Mouse (Mus musculus): ENCODE data around the gene Tenm4.
"Not testable (repeated sequence)": the region's sequence is repeated elsewhere in the genome, so short reads cannot be mapped to it uniquely, and the experiment has no call there.

The Tenm4 gene

DNA sequence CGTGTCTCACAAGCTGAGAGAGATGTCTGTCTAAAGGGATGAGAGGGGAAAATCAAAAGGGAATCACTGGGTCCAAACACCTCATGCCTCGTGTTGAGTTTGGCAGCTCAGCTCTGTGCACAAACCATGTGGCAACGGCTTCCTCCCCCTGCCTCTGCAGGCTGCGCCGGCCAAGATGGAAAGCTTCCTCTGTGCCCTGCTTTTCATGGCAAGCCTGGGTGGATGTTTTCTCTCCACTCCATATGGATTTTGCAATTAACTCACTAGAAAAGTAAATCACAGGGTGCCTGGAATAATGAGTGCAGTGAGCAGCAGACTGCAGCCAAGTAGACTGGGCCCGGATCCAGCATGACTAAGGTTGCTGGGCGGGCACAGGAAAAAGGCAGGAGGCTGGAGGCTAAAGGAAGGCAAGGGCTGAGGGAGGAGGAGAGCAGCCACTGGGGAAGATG, 404.2 kb downstream of the Tenm4 start:
- no peak for DNase-seq (ENCODE audit: low spot score)

DNA sequence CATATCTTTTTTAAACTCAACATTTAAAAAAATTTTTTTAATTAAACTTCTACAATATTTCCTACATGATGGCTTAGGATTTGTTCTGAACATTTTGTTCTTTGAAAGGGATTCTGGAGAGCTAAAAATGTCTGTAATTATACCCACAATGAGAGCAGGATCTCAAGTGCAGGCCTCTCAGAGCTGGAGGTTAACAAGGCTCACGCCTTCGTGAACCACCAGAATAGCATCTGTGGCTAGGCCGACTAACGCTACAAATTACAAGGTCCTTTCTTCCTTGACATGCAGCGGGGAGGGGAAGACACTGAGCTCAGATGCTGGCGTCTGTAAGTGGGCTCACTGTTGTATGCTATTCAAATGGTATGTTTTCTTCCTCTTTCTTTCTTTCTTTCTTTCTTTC, 411.7 kb downstream of the Tenm4 start:
- DNase-seq (ENCODE audit: low spot score) = peak; percentile 47

DNA sequence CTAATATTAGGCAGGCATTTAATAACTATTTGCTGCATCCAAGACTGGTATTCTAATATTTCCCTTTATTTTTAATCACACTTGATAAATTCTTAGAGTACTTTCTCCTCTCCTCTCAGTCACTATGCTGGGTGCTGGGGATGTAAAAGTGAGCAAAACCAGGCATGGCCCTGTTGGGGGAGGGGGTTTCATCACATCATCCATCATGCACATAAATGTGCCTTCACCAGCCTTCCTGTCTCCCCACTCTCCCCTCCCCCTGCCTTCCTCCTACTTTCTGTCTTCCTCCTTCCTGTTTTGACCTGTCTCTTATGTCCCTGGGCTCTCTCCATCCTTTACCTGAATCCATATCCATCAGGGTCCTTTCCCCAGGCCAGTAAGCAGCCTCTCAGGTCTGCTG, 416.4 kb downstream of the Tenm4 start:
- DNase-seq (ENCODE audit: low spot score) = peak; percentile 57

DNA sequence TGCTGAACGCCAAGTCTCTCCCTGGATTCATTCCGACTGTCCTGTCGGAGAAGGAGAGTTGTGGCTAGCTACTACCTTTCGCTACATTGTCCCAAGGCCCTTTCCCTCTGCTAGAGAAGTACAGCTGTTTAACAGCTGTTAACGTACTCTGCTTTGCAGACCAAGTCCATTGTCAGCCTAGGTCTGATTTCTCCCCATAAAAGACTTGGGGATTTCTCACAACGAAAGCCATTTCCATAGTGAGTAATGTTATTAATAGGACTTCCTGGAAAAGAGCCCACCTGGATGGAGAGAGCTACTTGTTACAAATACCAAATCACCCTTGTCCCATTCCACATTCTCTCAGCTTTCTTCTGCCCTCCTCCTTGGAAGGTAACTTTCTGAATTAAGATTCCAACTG, 417.5 kb downstream of the Tenm4 start:
- no peak for DNase-seq (ENCODE audit: low spot score)

DNA sequence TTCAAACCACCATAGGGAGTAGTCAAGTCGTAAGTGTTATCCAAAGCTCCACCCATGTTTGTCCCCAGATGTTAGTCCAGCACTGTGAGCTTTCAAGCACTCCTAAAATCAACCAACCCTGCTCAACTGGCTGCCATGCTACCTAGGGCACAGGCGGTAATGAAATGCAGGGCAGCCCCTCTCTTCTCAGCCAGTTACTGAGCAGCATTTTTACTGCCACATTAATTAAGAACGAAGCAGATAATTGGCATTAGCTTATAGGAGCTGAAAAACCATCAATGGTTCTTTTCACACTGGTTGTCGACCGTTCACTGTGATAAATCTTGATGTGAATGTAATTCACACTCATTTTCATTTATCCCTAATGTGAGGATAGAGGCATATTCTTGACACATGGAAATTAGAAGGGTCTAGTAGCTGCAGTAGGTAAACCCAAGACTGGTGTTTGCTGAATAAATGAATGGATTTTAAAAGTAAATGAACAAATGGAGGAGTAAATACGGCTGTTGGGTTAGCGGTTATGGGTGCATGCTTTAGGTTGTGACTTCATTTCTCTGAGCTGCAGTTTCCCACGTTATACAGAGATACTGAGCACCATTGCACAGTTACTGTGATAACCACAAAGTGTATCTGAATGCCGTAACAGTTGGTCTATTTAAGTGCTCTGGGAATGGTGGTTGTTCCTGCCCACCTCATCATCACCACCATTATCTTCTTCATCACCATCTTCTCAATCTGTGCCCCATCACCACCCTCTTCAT, 424.7 kb downstream of the Tenm4 start:
- DNase-seq (ENCODE audit: low spot score) = no peak

GRCm38 (mm10) chr7:96596402-96597195, 425.6 kb downstream of the Tenm4 start:
- DNase-seq (ENCODE audit: low spot score) = peak; percentile 70

DNA sequence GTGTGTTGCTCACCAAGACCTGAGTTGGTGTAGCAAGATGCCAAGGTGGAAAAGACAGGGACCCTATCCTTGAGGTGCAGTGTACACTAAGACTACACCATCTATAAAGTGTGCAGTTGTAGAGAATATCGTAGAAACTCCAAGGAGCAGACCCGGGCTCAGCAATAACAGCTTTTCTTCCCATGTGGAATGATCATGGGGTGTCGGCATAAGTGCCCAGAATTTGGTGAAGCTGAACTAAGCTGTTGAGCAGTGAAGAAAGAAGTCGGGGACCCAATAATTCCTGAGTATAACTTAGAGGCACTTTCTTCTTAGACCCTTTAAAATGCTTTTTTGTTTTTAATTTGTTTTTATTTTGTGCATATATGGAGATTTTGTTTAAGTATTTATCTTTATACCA, 426.8 kb downstream of the Tenm4 start:
- no peak for DNase-seq (ENCODE audit: low spot score)

DNA sequence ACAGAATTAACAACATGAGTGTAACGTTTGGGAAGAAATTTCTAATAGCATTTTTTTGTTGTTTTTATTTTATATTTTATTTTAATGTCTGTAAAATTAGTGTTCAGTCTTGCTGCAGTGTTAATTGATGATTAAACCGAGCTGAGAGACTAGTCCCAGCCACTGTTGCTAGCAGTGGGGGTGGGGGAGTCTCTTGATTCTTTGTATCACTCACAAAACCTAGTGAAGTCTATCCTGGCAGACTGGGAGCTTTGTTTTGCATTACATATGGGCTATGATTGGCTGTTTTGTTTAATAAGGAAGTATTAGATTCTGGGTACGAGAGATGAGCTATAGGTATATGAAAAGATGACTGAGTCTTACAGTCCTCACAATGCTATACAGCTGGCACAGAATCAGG, 428.0 kb downstream of the Tenm4 start:
- DNase-seq (ENCODE audit: low spot score) = no peak

DNA sequence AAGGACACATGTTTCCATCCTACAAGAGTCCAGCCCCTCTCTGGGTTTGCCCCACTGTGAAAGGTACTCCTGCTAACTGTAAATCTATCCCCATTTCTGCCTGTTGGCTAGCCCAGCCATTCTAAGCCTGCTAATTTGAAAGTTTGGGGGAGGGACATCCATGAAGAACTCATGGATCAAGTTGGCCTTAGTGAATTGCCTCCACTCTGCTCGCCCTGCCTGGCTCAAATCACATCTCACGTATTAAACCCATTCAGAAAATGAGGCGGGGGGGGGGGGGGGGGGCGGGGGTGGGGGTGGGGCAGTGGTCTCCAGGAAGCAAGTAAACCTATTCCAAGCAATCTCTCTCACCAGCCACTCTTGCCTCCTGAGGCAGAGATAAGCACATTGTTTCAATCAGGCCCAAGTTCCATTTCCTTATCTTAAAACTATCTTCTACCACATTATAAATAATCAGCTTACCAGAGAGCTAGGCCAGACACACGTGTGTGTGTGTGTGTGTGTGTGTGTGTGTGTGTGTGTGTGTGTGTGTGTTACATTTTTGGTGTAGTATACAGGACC, 429.4 kb downstream of the Tenm4 start:
- no peak for DNase-seq (ENCODE audit: low spot score)

DNA sequence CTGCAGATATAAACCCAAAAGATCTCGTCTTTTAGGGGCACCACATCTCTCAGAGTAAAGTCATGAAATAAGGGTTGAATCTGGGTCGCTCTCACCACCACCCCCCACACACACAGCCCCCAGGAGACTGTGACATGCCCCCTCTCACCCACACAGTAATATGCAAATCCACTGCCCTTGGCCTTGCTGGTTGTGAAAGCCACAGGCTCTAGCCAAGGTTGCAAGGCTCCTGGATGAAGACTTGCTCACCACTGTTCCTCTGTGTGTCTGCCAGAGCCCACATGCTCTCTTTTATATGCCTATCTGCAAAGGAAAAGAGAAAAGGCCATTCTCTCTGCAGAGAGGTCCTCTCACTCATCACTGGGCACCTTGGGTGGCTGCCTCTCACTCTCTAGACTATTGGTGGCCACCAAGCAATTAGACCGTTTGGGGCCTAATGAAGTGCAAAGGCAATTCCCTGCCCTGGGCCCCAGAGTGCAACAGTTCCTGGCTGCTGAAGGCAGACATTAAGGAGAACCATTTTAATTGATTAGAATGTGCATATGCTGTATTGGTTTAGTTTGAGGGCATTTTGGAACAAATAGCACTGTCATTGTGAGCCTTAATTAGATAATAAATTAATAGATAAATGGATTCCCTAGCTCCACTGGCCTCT, 433.2 kb downstream of the Tenm4 start:
- no peak for DNase-seq (ENCODE audit: low spot score)

GRCm38 (mm10) chr7:96605316-96605715, 434.3 kb downstream of the Tenm4 start:
- DNase-seq (ENCODE audit: low spot score) = no peak

DNA sequence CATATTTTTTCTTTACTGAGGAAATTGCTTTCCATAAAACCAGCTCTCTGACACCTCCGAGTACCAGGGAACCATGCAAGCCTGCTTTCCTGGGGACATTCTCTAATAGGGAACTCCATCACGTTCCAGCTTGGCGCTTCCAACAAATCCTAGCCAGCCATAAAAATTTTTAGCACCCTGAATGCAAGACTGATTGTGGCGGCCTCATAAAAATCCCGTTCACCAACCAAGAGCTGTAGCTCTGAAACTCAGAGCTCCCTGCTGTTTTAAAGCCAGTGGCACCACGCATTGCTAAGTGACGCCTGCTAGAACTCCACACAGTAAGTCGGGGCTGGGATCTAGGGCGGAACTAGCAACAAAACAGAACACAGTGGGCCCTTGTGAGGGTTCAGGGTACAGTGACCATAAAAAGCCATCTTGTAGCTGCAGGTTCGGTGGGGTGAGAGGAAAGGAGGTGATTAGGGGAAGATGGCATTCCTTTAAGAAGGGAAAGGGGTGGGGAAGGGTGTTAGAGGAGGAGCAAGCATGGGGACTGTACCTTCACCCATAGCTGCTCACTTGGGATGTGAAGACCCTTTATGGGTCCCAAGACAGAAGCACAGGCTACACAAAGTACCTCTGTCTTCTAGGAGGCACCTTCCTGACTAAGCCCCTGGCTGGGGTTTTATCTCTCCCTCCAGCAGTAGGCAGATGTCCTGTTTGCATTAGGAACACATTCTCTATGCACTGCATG, 439.0 kb downstream of the Tenm4 start:
- no peak for DNase-seq (ENCODE audit: low spot score)

- no peak for DNase-seq (ENCODE audit: low spot score)
These were observed 446.3 kb downstream of the Tenm4 start for GRCm38 (mm10) chr7:96617371-96617770.

- no peak for DNase-seq (ENCODE audit: low spot score)
These were observed 449.0 kb downstream of the Tenm4 start for GRCm38 (mm10) chr7:96619930-96620472.

DNA sequence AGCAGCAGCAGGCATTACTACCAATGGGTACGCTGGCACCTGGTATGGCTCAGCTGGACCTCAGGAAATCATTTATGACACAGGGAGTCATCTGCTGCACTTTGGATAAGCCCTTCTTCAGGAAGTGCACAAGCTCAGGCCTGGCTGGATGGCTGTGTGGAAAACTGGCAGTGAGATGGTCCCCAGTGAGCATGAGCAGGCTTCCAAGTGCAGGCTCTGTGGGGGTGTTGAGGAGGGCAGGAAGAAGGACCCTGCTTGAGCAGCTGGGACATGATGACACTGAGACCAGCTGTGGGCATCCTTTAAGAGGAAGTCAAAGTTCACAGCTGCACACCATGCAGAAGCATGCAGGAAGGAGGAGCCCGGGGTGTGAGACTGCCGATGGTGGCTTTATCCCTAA, 455.3 kb downstream of the Tenm4 start:
- no peak for DNase-seq (ENCODE audit: low spot score)

- not testable (repeated sequence) for DNase-seq (ENCODE audit: low spot score)
These were observed 459.5 kb downstream of the Tenm4 start for GRCm38 (mm10) chr7:96630551-96630950.

- DNase-seq (ENCODE audit: low spot score) = no peak
These were observed 462.0 kb downstream of the Tenm4 start for GRCm38 (mm10) chr7:96633008-96633407.

- no peak for DNase-seq (ENCODE audit: low spot score)
These were observed 464.9 kb downstream of the Tenm4 start for GRCm38 (mm10) chr7:96635830-96636440.

- DNase-seq (ENCODE audit: low spot score) = peak; percentile 93
These were observed 472.6 kb downstream of the Tenm4 start for GRCm38 (mm10) chr7:96643461-96644204.

DNA sequence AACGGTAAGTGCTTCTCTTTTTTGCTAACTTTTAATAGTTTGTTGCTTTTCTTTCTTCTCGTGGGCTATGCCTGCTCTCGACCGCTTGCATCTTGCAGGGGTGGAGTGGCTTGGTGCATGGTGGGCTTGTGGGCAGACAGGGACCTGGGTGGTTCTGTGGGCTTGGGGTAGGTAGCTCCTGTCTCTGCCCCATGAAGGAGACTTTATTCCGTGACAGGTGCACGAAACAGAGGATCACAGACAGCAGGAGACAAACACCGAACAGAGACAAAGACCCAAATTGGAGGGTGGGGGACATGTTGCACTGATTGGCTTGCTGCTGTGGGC, 473.1 kb downstream of the Tenm4 start:
- no peak for DNase-seq (ENCODE audit: low spot score)

DNA sequence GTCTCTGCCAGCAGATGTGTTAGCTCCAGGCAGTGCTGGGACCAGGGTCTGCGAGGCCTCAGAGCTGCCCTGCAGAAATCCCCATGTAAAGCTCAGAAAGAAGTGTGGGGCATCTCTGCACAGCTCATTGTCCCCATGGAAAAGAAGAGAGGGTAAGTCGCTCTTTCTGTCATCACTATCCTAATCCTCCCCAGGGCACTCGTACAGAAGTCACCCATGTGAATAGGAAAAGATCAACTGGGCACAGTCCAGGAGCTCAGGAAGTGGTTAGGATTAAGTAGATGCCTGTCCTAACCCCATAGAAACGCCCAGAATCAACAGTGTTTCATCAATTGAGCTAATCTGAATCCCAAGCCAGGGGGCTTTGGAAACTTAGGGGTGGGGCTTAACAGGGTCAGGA, 476.6 kb downstream of the Tenm4 start:
- no peak for DNase-seq (ENCODE audit: low spot score)
